11 mouse cellular contexts compared by ENCODE assay signal in genomic region chr13:98476175-98476838, GRCm38 (mm10). TPM values are rescaled to one million over a fixed set of nuclear protein-coding genes. Genes with fewer than 3 reads are reported as not detected.
DNase-seq lines count a peak whose midpoint lies in the region; ATAC-seq and TF ChIP-seq lines count a peak whose summit lies in the region.
"Had no signal": no experiment of that assay in that cellular context is flagged by ENCODE, and none has a peak within 500 bp of the region (broad histone marks: within the 10 kb centered on the region; RNA-seq: fewer than 3 reads in every experiment).

No protein-coding gene starts in this region.

- no peak overlapping the region for H3K4me2 ChIP-seq in lung, embryonic 14.5 days
- no peak overlapping the region for H3K4me2 ChIP-seq in embryonic facial prominence, embryonic 11.5 days (ENCODE audit: low read depth, low read length)
- H3K4me2 ChIP-seq in midbrain, embryonic 14.5 days (ENCODE audit: low read length): no peak overlapping the region
- H3K4me2 ChIP-seq: neural tube, embryonic 12.5 days had no signal

- TF ChIP-seq CTCF in lung, embryonic 14.5 days (IDR thresholded peaks at IDR 0.05; ENCODE audit: low read depth): no peak

- no peak overlapping the region for H3K9ac ChIP-seq in lung, embryonic 14.5 days
- no peak overlapping the region for H3K9ac ChIP-seq in embryonic facial prominence, embryonic 11.5 days (replicated peaks; ENCODE audit: low read length)
- no peak overlapping the region for H3K9ac ChIP-seq in midbrain, embryonic 14.5 days (replicated peaks; ENCODE audit: low read length)
- H3K9ac ChIP-seq: neural tube, embryonic 12.5 days had no signal

- no peak overlapping the region for H3K4me3 ChIP-seq in lung, embryonic 14.5 days (ENCODE audit: low read depth, low read length)
- H3K4me3 ChIP-seq in embryonic facial prominence, embryonic 11.5 days (ENCODE audit: low read depth, low read length): no peak overlapping the region
- H3K4me3 ChIP-seq in midbrain, embryonic 14.5 days (replicated peaks; ENCODE audit: low read depth, low read length): no peak overlapping the region
- H3K4me3 ChIP-seq: neural tube, embryonic 12.5 days had no signal

- no peaks in the 10 kb centered on the region for H3K36me3 ChIP-seq in lung, embryonic 14.5 days (ENCODE audit: insufficient read depth)
- no peaks in the 10 kb centered on the region for H3K36me3 ChIP-seq in embryonic facial prominence, embryonic 11.5 days (replicated peaks; ENCODE audit: control insufficient read depth, insufficient read depth, low read depth, low read length)
- no peaks in the 10 kb centered on the region for H3K36me3 ChIP-seq in midbrain, embryonic 14.5 days (ENCODE audit: control insufficient read depth, insufficient read depth, low read length)
- H3K36me3 ChIP-seq: neural tube, embryonic 12.5 days had no signal

- 0 out of 2 replicates have a peak, but pooled peaks cover 3% of the 10 kb centered on the region for H3K27me3 ChIP-seq in lung, embryonic 14.5 days (ENCODE audit: insufficient read depth, low read length)
- H3K27me3 ChIP-seq in embryonic facial prominence, embryonic 11.5 days (ENCODE audit: control insufficient read depth, insufficient read depth, low read length): no peaks in the 10 kb centered on the region
- no peaks in the 10 kb centered on the region for H3K27me3 ChIP-seq in midbrain, embryonic 14.5 days (ENCODE audit: control insufficient read depth, insufficient read depth, low read length)
- H3K27me3 ChIP-seq: neural tube, embryonic 12.5 days had no signal

- peaks cover 5% of the 10 kb centered on the region; the same call in 1 of the 2 replicates for H3K4me1 ChIP-seq in lung, embryonic 14.5 days (ENCODE audit: insufficient read depth)
- no peaks in the 10 kb centered on the region for H3K4me1 ChIP-seq in embryonic facial prominence, embryonic 11.5 days (ENCODE audit: control insufficient read depth, insufficient read depth, low read length)
- H3K4me1 ChIP-seq in midbrain, embryonic 14.5 days (ENCODE audit: control insufficient read depth, insufficient read depth, low read length): no peaks in the 10 kb centered on the region

- 24% methylated on average over 14 of the region's 14 CpGs for WGBS in lung, embryonic 14.5 days
- 31% methylated on average over 14 of the region's 14 CpGs for WGBS in embryonic facial prominence, embryonic 11.5 days
- 40% methylated on average over 14 of the region's 14 CpGs for WGBS in midbrain, embryonic 14.5 days

- intact Hi-C loops in heart, postnatal 10 days (cut with DNase I): no loop called here
- intact Hi-C loops in heart, postnatal 36 days (cut with DNase I): no loop called here
- intact Hi-C loops in gastrocnemius, postnatal 14 days (cut with DNase I; ENCODE audit: low total_unique reads): no loop called here

- H3K9me3 ChIP-seq in lung, embryonic 14.5 days (ENCODE audit: low read depth, low read length): no peaks in the 10 kb centered on the region
- H3K9me3 ChIP-seq in embryonic facial prominence, embryonic 11.5 days (replicated peaks; ENCODE audit: control insufficient read depth, low read length): no peaks in the 10 kb centered on the region
- H3K9me3 ChIP-seq in midbrain, embryonic 14.5 days (ENCODE audit: control insufficient read depth, low read length): no peaks in the 10 kb centered on the region
- H3K9me3 ChIP-seq: neural tube, embryonic 12.5 days had no signal

- peak; percentile 26 to 27 for DNase-seq in heart, postnatal 10 days
- no peak for DNase-seq in heart, postnatal 36 days
- DNase-seq in lung, embryonic 14.5 days: peak; percentile 4
- DNase-seq in lung, postnatal 14 days: no peak
- DNase-seq in embryonic facial prominence, embryonic 11.5 days (ENCODE audit: low spot score): peak; percentile 43
- DNase-seq in midbrain, embryonic 14.5 days: peak; percentile 43
- DNase-seq in gastrocnemius, postnatal 14 days: no peak
- DNase-seq in thymus, postnatal 4 days: no peak
- DNase-seq: adrenal gland, postnatal 25 days had no signal

- no peak overlapping the region; the same call in 1 of the 2 replicates for H3K27ac ChIP-seq in lung, embryonic 14.5 days (ENCODE audit: low read depth)
- no peak overlapping the region for H3K27ac ChIP-seq in embryonic facial prominence, embryonic 11.5 days (replicated peaks; ENCODE audit: low read depth, low read length)
- no peak overlapping the region for H3K27ac ChIP-seq in midbrain, embryonic 14.5 days (replicated peaks; ENCODE audit: low read depth, low read length)
- H3K27ac ChIP-seq: neural tube, embryonic 12.5 days had no signal

- ATAC-seq in lung, embryonic 14.5 days (ENCODE audit: insufficient read depth): no peak
- 0 out of 2 replicates have a peak, but pooled peaks have one; percentile 44 for ATAC-seq in embryonic facial prominence, embryonic 11.5 days (replicated peaks; ENCODE audit: insufficient number of reproducible peaks, low FRiP score, low TSS enrichment, low read depth)
- no peak for ATAC-seq in midbrain, embryonic 14.5 days (ENCODE audit: low FRiP score, low TSS enrichment)

RNA-seq across cellular contexts. Expression of gene Gm10320, which starts 15.5 kb away (rescaled TPM):
- not detected for total RNA-seq in heart, postnatal 10 days (2021)
- not detected for total RNA-seq in heart, postnatal 36 days (2021)
- 1.8 TPM in 2 replicates for polyA plus RNA-seq in lung, embryonic 14.5 days (2014; fragmentation: Nextera tagmentation; extraction: Ambion mirVana)
- polyA plus RNA-seq in embryonic facial prominence, embryonic 11.5 days (2014; fragmentation: Nextera tagmentation; extraction: Ambion mirVana): 1.2 and 1.5 TPM in 2 replicates
- 0.67 and 0.70 TPM in 2 replicates for polyA plus RNA-seq in midbrain, embryonic 14.5 days (2014; fragmentation: Nextera tagmentation; extraction: Ambion mirVana)
- not detected for total RNA-seq in gastrocnemius, postnatal 14 days (2021)
- total RNA-seq: adrenal gland, postnatal 25 days; layer of hippocampus, postnatal 10 days had no signal

Comparison
In these comparisons a context has a peak if more than half of its experiments do, and no peak if none do; other contexts are left out.
1. DNase-seq: peak in heart, postnatal 10 days (2 of 2), lung, embryonic 14.5 days (single experiment), embryonic facial prominence, embryonic 11.5 days (single experiment) and midbrain, embryonic 14.5 days (single experiment); none in heart, postnatal 36 days (0 of 2), lung, postnatal 14 days (single experiment), gastrocnemius, postnatal 14 days (single experiment) and thymus, postnatal 4 days (single experiment).